Mouse (Mus musculus) lung, adult 2 months (tissue): ENCODE measurements at regions not wholly inside any gene's neighbourhood (a gene's known extent, or its start where the extent isn't known, plus 50 kb on each side); places are given as distances from the start of the nearest gene placed in this dataset.

Experiments used
- CTCF ChIP-seq: fragments of 200-500 bp; IDR thresholded peaks from 2 replicates; pipeline ENCODE4 v1.5.1; 2011; ENCODE audit warnings: mild to moderate bottlenecking, low read length, control low read depth; ENCODE audit not compliant: insufficient read depth
- POLR2A ChIP-seq: fragments of 200-500 bp; IDR thresholded peaks from 2 replicates; pipeline ENCODE4 v1.6.1; 2011; ENCODE audit warnings: low read depth, mild to moderate bottlenecking, control low read depth, low read length, borderline replicate concordance; ENCODE audit errors: extremely low read depth

DNA sequence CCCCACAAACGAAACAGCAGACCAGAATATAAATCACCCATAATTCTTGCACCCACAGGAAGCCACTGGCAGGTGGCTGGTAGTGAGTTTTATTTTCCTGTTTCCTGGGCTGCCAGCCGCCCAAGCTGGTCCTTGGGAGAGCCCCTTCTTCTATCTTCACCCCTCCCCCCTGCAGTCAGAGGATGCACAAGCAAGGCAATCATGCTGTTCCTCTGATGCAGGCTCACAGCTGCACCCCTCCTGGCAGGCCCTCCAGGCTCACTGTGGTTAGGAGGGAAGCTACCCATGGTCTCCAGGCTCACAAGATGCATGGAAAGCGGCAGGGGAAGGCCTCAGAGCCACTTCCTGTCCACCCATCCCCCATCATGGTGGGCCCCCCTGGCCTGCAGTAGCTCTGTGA is 79.3 kb upstream of the Aldh1b1 start:
- TF ChIP-seq CTCF: no peak
- TF ChIP-seq POLR2A: no peak
